Mouse (Mus musculus) embryonic fibroblast, embryonic 13.5 days (primary cell): Measurements from ENCODE around the gene Acot8.

Source experiments
- CTCF ChIP-seq: IDR thresholded peaks from 2 replicates; pipeline ENCODE4 v1.5.1; 2011; ENCODE audit warnings: mild to moderate bottlenecking, control low read depth, low read length, moderate library complexity, borderline replicate concordance; ENCODE audit not compliant: insufficient read depth
- POLR2A ChIP-seq: IDR thresholded peaks from 2 replicates; pipeline ENCODE4 v1.6.1; 2011; ENCODE audit warnings: low read depth, mild to moderate bottlenecking, control low read depth, low read length, moderate library complexity

GRCm38 (mm10) chr2:164746693-164747092, 58.0 kb downstream of the Acot8 start:
- TF ChIP-seq POLR2A (no peak), CTCF (no peak)
